In genomic region chr14:79465623-79466022, GRCm38 (mm10) we compare ENCODE assay signal across 25 mouse cellular contexts. TPM values are rescaled to one million over a fixed set of nuclear protein-coding genes. Genes with fewer than 3 reads are reported as not detected.
DNase-seq lines count a peak whose midpoint lies in the region; ATAC-seq and TF ChIP-seq lines count a peak whose summit lies in the region.
"Had no signal": no experiment of that assay in that cellular context is flagged by ENCODE, and none has a peak within 500 bp of the region (broad histone marks: within the 10 kb centered on the region; RNA-seq: fewer than 3 reads in every experiment).

No protein-coding gene starts in this region.

- peak; percentile 45 for TF ChIP-seq RAD21 in MEL (IDR thresholded peaks at IDR 0.05; ENCODE audit: low read depth, low read length)

- no peak overlapping the region for H3K27ac ChIP-seq in heart, adult 2 months
- no peak overlapping the region for H3K27ac ChIP-seq in heart, embryonic 11.5 days (ENCODE audit: low read depth, low read length)
- no peak overlapping the region for H3K27ac ChIP-seq in liver, embryonic 14.5 days
- H3K27ac ChIP-seq in MEL (ENCODE audit: control insufficient read depth, low read depth, low read length) = no peak overlapping the region
- no peak overlapping the region for H3K27ac ChIP-seq in stomach, postnatal 0 days (replicated peaks)
- H3K27ac ChIP-seq: heart, embryonic 15.5 days; hindbrain, embryonic 15.5 days; macrophage; midbrain, embryonic 13.5 days; neural tube, embryonic 15.5 days had no signal

- H3K79me2 ChIP-seq in heart, adult 2 months (replicated peaks; ENCODE audit: control insufficient read depth, insufficient read depth, low read length) = no peaks in the 10 kb centered on the region
- no peaks in the 10 kb centered on the region for H3K79me2 ChIP-seq in MEL (ENCODE audit: control insufficient read depth, insufficient read depth, low read length, poor library complexity)

- 94% methylated on average over 1 of the region's 1 CpGs for WGBS in heart, adult 2 months
- WGBS in heart, embryonic 11.5 days (ENCODE audit: insufficient replicate concordance) = 86% methylated on average over 1 of the region's 1 CpGs
- WGBS in liver, embryonic 14.5 days (ENCODE audit: insufficient replicate concordance) = 69% methylated on average over 1 of the region's 1 CpGs
- 98% methylated on average over 1 of the region's 1 CpGs for WGBS in stomach, postnatal 0 days

- TF ChIP-seq POLR2A in heart, adult 2 months (IDR thresholded peaks at IDR 0.05; ENCODE audit: insufficient read depth, low read depth, low read length) = no peak
- no peak for TF ChIP-seq POLR2A in MEL (IDR thresholded peaks at IDR 0.05; ENCODE audit: control insufficient read depth in 1 of 2, insufficient read depth in 1 of 2, low read depth in 1 of 2, low read length in 2 of 2, poor library complexity in 1 of 2)

- intact Hi-C loops in heart, adult 2 months (cut with DNase I) = loop anchor here (2.0 to 5.0 kb wide), 2 partner anchors 71 to 343 kb away; no protein-coding TSS in a partner anchor

- no peak for DNase-seq in heart, adult 2 months
- DNase-seq in liver, embryonic 14.5 days (ENCODE audit: low read depth in 3 of 3, low spot score in 3 of 3) = no peak
- DNase-seq in liver (no peak), MEL (ENCODE audit: low read depth, low spot score) (peak; percentile 35)
- no peak for DNase-seq in stomach, postnatal 0 days (ENCODE audit: low spot score)
- no peak for DNase-seq in layer of hippocampus, adult 9-10 months (ENCODE audit: low spot score)
- DNase-seq: adrenal gland, postnatal 36 days; cerebellum, adult 11-12 months; cerebellum, postnatal 14 days; embryo, embryonic 11 days; heart, postnatal 4 days; kidney, adult 9 months; left cerebral cortex, postnatal 4 days; lung, adult 2 months; thymus, postnatal 36 days had no signal

- no peak overlapping the region for H3K4me3 ChIP-seq in heart, adult 2 months
- H3K4me3 ChIP-seq in heart, embryonic 11.5 days (ENCODE audit: low read depth, low read length) = no peak overlapping the region
- H3K4me3 ChIP-seq in liver, embryonic 14.5 days (ENCODE audit: insufficient read depth in 1 of 2, low read depth in 2 of 2, low read length in 2 of 2) = no peak overlapping the region
- H3K4me3 ChIP-seq in MEL (ENCODE audit: control insufficient read depth in 1 of 2, insufficient read depth in 1 of 2, low read depth in 2 of 2, low read length in 2 of 2) = no peak overlapping the region
- no peak overlapping the region for H3K4me3 ChIP-seq in stomach, postnatal 0 days (ENCODE audit: low read depth, low read length)
- H3K4me3 ChIP-seq: heart, embryonic 15.5 days; hindbrain, embryonic 15.5 days; midbrain, embryonic 13.5 days; myocyte; neural tube, embryonic 15.5 days had no signal

- no peaks in the 10 kb centered on the region for H3K27me3 ChIP-seq in heart, adult 2 months (ENCODE audit: control insufficient read depth, insufficient read depth, low read length)
- no peaks in the 10 kb centered on the region for H3K27me3 ChIP-seq in heart, embryonic 11.5 days (ENCODE audit: control insufficient read depth, insufficient read depth, low read length)
- no peaks in the 10 kb centered on the region for H3K27me3 ChIP-seq in liver, embryonic 14.5 days (ENCODE audit: control insufficient read depth, insufficient read depth, low read length)
- H3K27me3 ChIP-seq in MEL (ENCODE audit: control insufficient read depth in 1 of 2, insufficient read depth in 2 of 2, low read length in 2 of 2) = no peaks in the 10 kb centered on the region
- no peaks in the 10 kb centered on the region for H3K27me3 ChIP-seq in stomach, postnatal 0 days (ENCODE audit: control insufficient read depth, insufficient read depth, low read length)
- H3K27me3 ChIP-seq: heart, embryonic 15.5 days; hindbrain, embryonic 15.5 days; midbrain, embryonic 13.5 days; neural tube, embryonic 15.5 days had no signal

- peaks cover 2% of the 10 kb centered on the region for H3K36me3 ChIP-seq in heart, adult 2 months (ENCODE audit: control insufficient read depth, insufficient read depth, low read length)
- peaks cover 37% of the 10 kb centered on the region for H3K36me3 ChIP-seq in heart, embryonic 11.5 days (ENCODE audit: control insufficient read depth, insufficient read depth, low read length)
- peaks cover 63% of the 10 kb centered on the region for H3K36me3 ChIP-seq in liver, embryonic 14.5 days (replicated peaks; ENCODE audit: control insufficient read depth, insufficient read depth, low read depth)
- peaks cover 0 to 11% of the 10 kb centered on the region in 2 experiments; a peak in 3 of 4 replicates for H3K36me3 ChIP-seq in MEL (ENCODE audit: control insufficient read depth in 1 of 2, insufficient read depth in 2 of 2, low read length in 2 of 2)
- H3K36me3 ChIP-seq in stomach, postnatal 0 days (ENCODE audit: control insufficient read depth, insufficient read depth, low read length) = peaks cover 36% of the 10 kb centered on the region

- no peak overlapping the region for H3K9ac ChIP-seq in heart, adult 2 months (ENCODE audit: low read depth, low read length)
- no peak overlapping the region for H3K9ac ChIP-seq in heart, embryonic 11.5 days (ENCODE audit: low read depth, low read length)
- H3K9ac ChIP-seq in liver, embryonic 14.5 days (replicated peaks) = no peak overlapping the region
- no peak overlapping the region for H3K9ac ChIP-seq in MEL (ENCODE audit: control insufficient read depth, low read depth, low read length, poor library complexity, severe bottlenecking)
- H3K9ac ChIP-seq in stomach, postnatal 0 days (ENCODE audit: low read length) = no peak overlapping the region
- H3K9ac ChIP-seq: heart, embryonic 15.5 days; hindbrain, embryonic 15.5 days; midbrain, embryonic 13.5 days; neural tube, embryonic 15.5 days had no signal

- ATAC-seq in heart, embryonic 11.5 days (replicated peaks; ENCODE audit: insufficient number of reproducible peaks, low FRiP score, low TSS enrichment) = no peak
- ATAC-seq in liver, embryonic 14.5 days (ENCODE audit: insufficient read depth) = no peak
- no peak for ATAC-seq in stomach, postnatal 0 days (ENCODE audit: low FRiP score, low TSS enrichment)
- ATAC-seq: midbrain, embryonic 13.5 days had no signal

- no peaks in the 10 kb centered on the region for H3K9me3 ChIP-seq in heart, embryonic 11.5 days (replicated peaks; ENCODE audit: control insufficient read depth, low read length)
- no peaks in the 10 kb centered on the region for H3K9me3 ChIP-seq in liver, embryonic 14.5 days (ENCODE audit: control insufficient read depth, low read length)
- no peaks in the 10 kb centered on the region for H3K9me3 ChIP-seq in MEL (replicated peaks; ENCODE audit: insufficient read depth, low read length)
- H3K9me3 ChIP-seq in stomach, postnatal 0 days (ENCODE audit: control insufficient read depth, low read length) = no peaks in the 10 kb centered on the region
- H3K9me3 ChIP-seq: G1E; heart, embryonic 15.5 days; hindbrain, embryonic 15.5 days; midbrain, embryonic 13.5 days; neural tube, embryonic 15.5 days had no signal

- peak; percentile 29 for TF ChIP-seq CTCF in heart, adult 2 months (IDR thresholded peaks at IDR 0.05)
- TF ChIP-seq CTCF in liver, embryonic 14.5 days (IDR thresholded peaks at IDR 0.05; ENCODE audit: low read depth) = peak; percentile 23; the same call in 1 of the 2 replicates
- peak in 1 of 3 experiments; percentile 42; a peak in 2 of 6 replicates for TF ChIP-seq CTCF in MEL (IDR thresholded peaks at IDR 0.05 in 2 of 3, conservative IDR thresholded peaks at IDR 0.05 in 1 of 3; ENCODE audit: control insufficient read depth in 1 of 3, insufficient read depth in 1 of 3, low read depth in 2 of 3, low read length in 3 of 3, poor library complexity in 1 of 3, severe bottlenecking in 1 of 3)
- peak; percentile 49; the same call in 1 of the 2 replicates for TF ChIP-seq CTCF in stomach, postnatal 0 days (IDR thresholded peaks at IDR 0.05; ENCODE audit: low read depth)

- no peak for TF ChIP-seq EP300 in heart, adult 2 months (IDR thresholded peaks at IDR 0.05; ENCODE audit: insufficient read depth, low read depth, low read length)
- TF ChIP-seq EP300 in liver, embryonic 14.5 days (IDR thresholded peaks at IDR 0.05; ENCODE audit: low read depth) = no peak
- TF ChIP-seq EP300 in MEL (IDR thresholded peaks at IDR 0.05; ENCODE audit: low read depth in 1 of 2, low read length in 2 of 2) = no peak
- no peak for TF ChIP-seq EP300 in stomach, postnatal 0 days (optimal IDR thresholded peaks at IDR 0.05)

- H3K4me1 ChIP-seq in heart, adult 2 months (ENCODE audit: control insufficient read depth, insufficient read depth, low read length) = no peaks in the 10 kb centered on the region
- H3K4me1 ChIP-seq in heart, embryonic 11.5 days (ENCODE audit: control insufficient read depth, insufficient read depth, low read length) = no peaks in the 10 kb centered on the region
- no peaks in the 10 kb centered on the region for H3K4me1 ChIP-seq in liver, embryonic 14.5 days (replicated peaks; ENCODE audit: control insufficient read depth in 2 of 2, insufficient read depth in 2 of 2, low read length in 1 of 2)
- no peaks in the 10 kb centered on the region for H3K4me1 ChIP-seq in MEL (ENCODE audit: control insufficient read depth in 1 of 2, insufficient read depth in 2 of 2, low read length in 2 of 2)
- no peaks in the 10 kb centered on the region for H3K4me1 ChIP-seq in stomach, postnatal 0 days (replicated peaks; ENCODE audit: control insufficient read depth, insufficient read depth)
- H3K4me1 ChIP-seq: heart, embryonic 15.5 days; hindbrain, embryonic 15.5 days; midbrain, embryonic 13.5 days; neural tube, embryonic 15.5 days had no signal

- H3K4me2 ChIP-seq in heart, embryonic 11.5 days = no peak overlapping the region
- H3K4me2 ChIP-seq in liver, embryonic 14.5 days (ENCODE audit: low read depth) = no peak overlapping the region
- no peak overlapping the region for H3K4me2 ChIP-seq in stomach, postnatal 0 days (replicated peaks; ENCODE audit: low read depth)
- H3K4me2 ChIP-seq: heart, embryonic 15.5 days; hindbrain, embryonic 15.5 days; midbrain, embryonic 13.5 days; neural tube, embryonic 15.5 days had no signal

RNA-seq across cellular contexts. Expression of gene Kbtbd6, which starts 14.0 kb away (rescaled TPM):
- total RNA-seq in heart, adult 2 months (2021) = under 1 TPM; 0.10 to 0.14 TPM
- polyA plus RNA-seq in heart, adult 2 months (2012; rRNA removed) = 0.08 and 0.20 TPM in 2 replicates
- 2.5 and 3.2 TPM in 2 replicates for polyA plus RNA-seq in heart, embryonic 11.5 days (2014; fragmentation: Nextera tagmentation; extraction: Ambion mirVana)
- 1.7 and 2.1 TPM in 2 replicates for polyA plus RNA-seq in liver, embryonic 14.5 days (2012; rRNA removed)
- 3.1 and 3.2 TPM in 2 replicates for polyA plus RNA-seq in liver, embryonic 14.5 days (2014; fragmentation: Nextera tagmentation; extraction: Ambion mirVana)
- total RNA-seq in MEL (2012; rRNA removed) = 0.07 and 0.12 TPM in 2 replicates
- not detected for polyA plus RNA-seq in MEL (2012; ENCODE audit: insufficient read depth in 1 of 2, insufficient read length in 2 of 2, low read depth in 1 of 2, low replicate concordance in 2 of 2, missing spikeins in 1 of 2)
- 0.57 and 0.98 TPM in 2 replicates for polyA plus RNA-seq in stomach, postnatal 0 days (2015; fragmentation: Nextera tagmentation; extraction: Ambion mirVana)
- total RNA-seq: gastrocnemius, adult 8-10 months had no signal
- polyA plus RNA-seq: liver, adult 2 months had no signal

RNA-seq across cellular contexts. Expression of gene Elf1, which starts 15.4 kb away (rescaled TPM):
- 10 to 100 TPM; 13.3 to 13.7 TPM for total RNA-seq in heart, adult 2 months (2021)
- polyA plus RNA-seq in heart, adult 2 months (2012; rRNA removed) = 6.6 and 11.3 TPM in 2 replicates
- polyA plus RNA-seq in heart, embryonic 11.5 days (2014; fragmentation: Nextera tagmentation; extraction: Ambion mirVana) = 8.3 and 8.6 TPM in 2 replicates
- polyA plus RNA-seq in liver, embryonic 14.5 days (2012; rRNA removed) = 6.0 and 9.3 TPM in 2 replicates
- polyA plus RNA-seq in liver, embryonic 14.5 days (2014; fragmentation: Nextera tagmentation; extraction: Ambion mirVana) = 8.7 and 9.9 TPM in 2 replicates
- 21.5 and 27.3 TPM in 2 replicates for total RNA-seq in MEL (2012; rRNA removed)
- polyA plus RNA-seq in MEL (2012; ENCODE audit: insufficient read depth in 1 of 2, insufficient read length in 2 of 2, low read depth in 1 of 2, low replicate concordance in 2 of 2, missing spikeins in 1 of 2) = 10 to 100 TPM; 24.2 to 43.1 TPM
- 18.7 and 19.3 TPM in 2 replicates for polyA plus RNA-seq in stomach, postnatal 0 days (2015; fragmentation: Nextera tagmentation; extraction: Ambion mirVana)

RNA-seq across cellular contexts. Expression of gene Wbp4, which starts 15.7 kb away (rescaled TPM):
- total RNA-seq in heart, adult 2 months (2021) = 10 to 100 TPM; 22.0 to 22.7 TPM
- polyA plus RNA-seq in heart, adult 2 months (2012; rRNA removed) = 3.7 and 7.0 TPM in 2 replicates
- polyA plus RNA-seq in heart, embryonic 11.5 days (2014; fragmentation: Nextera tagmentation; extraction: Ambion mirVana) = 35.7 and 38.2 TPM in 2 replicates
- polyA plus RNA-seq in liver, embryonic 14.5 days (2012; rRNA removed) = 3.1 and 6.2 TPM in 2 replicates
- polyA plus RNA-seq in liver, embryonic 14.5 days (2014; fragmentation: Nextera tagmentation; extraction: Ambion mirVana) = 14.2 and 16.8 TPM in 2 replicates
- 14.5 and 15.9 TPM in 2 replicates for total RNA-seq in MEL (2012; rRNA removed)
- polyA plus RNA-seq in MEL (2012; ENCODE audit: insufficient read depth in 1 of 2, insufficient read length in 2 of 2, low read depth in 1 of 2, low replicate concordance in 2 of 2, missing spikeins in 1 of 2) = 10 to 100 TPM; 22.1 to 87.6 TPM
- 28.8 and 31.0 TPM in 2 replicates for polyA plus RNA-seq in stomach, postnatal 0 days (2015; fragmentation: Nextera tagmentation; extraction: Ambion mirVana)

RNA-seq across cellular contexts. Expression of gene Kbtbd7, which starts 39.3 kb away (rescaled TPM):
- total RNA-seq in heart, adult 2 months (2021) = 1 to 10 TPM; 9.3 to 9.8 TPM
- polyA plus RNA-seq in heart, adult 2 months (2012; rRNA removed) = 2.9 and 4.7 TPM in 2 replicates
- 9.1 and 11.1 TPM in 2 replicates for polyA plus RNA-seq in heart, embryonic 11.5 days (2014; fragmentation: Nextera tagmentation; extraction: Ambion mirVana)
- polyA plus RNA-seq in liver, embryonic 14.5 days (2012; rRNA removed) = 1.8 and 2.2 TPM in 2 replicates
- 3.9 and 4.3 TPM in 2 replicates for polyA plus RNA-seq in liver, embryonic 14.5 days (2014; fragmentation: Nextera tagmentation; extraction: Ambion mirVana)
- 2.6 and 3.8 TPM in 2 replicates for total RNA-seq in MEL (2012; rRNA removed)
- 1 to 10 TPM in 1 of 2 experiments, not detected in 1; 2.7 TPM for polyA plus RNA-seq in MEL (2012; ENCODE audit: insufficient read depth in 1 of 2, insufficient read length in 2 of 2, low read depth in 1 of 2, low replicate concordance in 2 of 2, missing spikeins in 1 of 2)
- polyA plus RNA-seq in stomach, postnatal 0 days (2015; fragmentation: Nextera tagmentation; extraction: Ambion mirVana) = 5.1 TPM in 2 replicates
